Mouse (Mus musculus): ENCODE results near the gene Ccdc62. TPM values are rescaled to one million over a fixed set of nuclear protein-coding genes. Genes with fewer than 3 reads are reported as not detected.

Ccdc62 gene
- total RNA-seq, 2 experiments from 2014 or later: 1.1 to 1.8 TPM

DNA sequence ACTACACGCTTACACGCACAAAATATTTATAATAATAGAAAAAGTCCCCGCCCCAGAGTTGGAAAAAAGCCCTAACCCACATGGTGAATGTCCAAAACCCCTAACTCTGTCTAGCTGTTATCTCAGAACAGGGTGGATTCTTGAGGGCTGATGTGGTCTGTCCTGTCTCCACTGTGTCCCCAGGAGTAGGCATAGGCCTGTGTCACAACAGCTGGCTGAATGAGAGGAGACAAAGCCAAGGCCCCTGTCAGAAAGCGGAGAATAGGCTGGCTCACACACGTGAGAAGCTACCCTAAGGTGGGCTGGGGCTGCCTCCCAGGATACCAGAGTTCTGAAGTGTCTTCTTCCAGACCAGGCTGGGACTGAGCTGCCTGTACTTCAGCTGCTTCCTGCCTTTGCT is 47.7 kb downstream of the Ccdc62 start:
- ATAC-seq (replicated peaks; ENCODE audit: poor library complexity): 0 out of 2 replicates have a peak, but pooled peaks have one; percentile 10

DNA sequence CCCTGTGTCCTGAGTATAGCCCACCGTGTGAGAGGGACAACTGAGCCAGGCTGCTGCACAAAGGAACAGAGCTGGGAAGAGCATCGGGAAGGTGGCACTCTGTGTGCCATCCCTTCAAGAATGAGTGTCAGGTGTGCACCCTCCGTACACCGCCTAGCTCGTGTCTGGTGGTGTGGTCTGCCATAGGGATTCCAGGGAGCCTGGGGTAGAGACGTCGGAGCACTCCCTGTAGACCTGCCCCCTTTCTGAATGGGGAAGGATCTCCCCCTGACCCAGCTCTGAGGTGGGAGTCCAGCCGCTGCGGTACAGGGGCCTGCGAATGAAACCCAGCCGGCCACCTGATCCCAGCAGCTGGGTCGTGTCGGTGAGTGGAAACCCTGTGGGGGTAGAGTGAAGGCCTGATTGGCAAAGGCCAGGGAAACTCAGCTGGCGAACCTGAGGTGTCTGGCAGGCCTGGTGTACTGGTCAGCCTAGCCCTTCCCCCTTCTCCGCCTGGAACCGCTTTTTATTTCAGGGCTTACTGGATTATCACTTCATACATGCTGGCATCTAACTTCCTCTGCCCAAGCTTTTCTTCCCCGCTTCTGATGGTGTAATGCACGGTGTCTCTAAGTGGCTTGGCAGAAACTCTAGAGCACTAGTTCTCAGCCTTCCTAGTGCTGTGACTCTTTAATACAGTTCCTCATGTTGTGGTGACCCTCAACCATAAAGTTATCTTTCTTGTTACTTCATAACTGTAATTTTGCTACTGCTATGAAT is 48.9 kb downstream of the Ccdc62 start:
- peak; percentile 45 for ATAC-seq (replicated peaks; ENCODE audit: poor library complexity)

DNA sequence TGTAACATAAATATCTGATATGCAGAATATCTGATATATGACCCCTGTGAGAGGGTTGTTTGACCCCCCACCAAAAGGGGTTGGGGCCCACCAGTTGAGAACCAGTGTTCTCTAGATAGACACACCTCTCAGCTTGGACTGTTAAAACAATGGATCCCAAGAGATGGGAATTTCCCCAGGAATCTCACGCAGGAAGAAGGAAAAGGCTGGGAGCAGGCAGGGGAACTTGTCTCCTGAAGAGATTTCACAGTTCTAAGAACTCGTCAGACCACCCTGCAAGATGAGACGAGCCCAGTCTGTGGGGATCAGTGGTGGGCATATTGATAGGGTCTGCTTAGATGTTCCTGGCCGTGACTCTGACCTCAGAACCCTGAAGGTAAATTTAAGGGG is 49.5 kb downstream of the Ccdc62 start:
- ATAC-seq (replicated peaks; ENCODE audit: poor library complexity): no peak

DNA sequence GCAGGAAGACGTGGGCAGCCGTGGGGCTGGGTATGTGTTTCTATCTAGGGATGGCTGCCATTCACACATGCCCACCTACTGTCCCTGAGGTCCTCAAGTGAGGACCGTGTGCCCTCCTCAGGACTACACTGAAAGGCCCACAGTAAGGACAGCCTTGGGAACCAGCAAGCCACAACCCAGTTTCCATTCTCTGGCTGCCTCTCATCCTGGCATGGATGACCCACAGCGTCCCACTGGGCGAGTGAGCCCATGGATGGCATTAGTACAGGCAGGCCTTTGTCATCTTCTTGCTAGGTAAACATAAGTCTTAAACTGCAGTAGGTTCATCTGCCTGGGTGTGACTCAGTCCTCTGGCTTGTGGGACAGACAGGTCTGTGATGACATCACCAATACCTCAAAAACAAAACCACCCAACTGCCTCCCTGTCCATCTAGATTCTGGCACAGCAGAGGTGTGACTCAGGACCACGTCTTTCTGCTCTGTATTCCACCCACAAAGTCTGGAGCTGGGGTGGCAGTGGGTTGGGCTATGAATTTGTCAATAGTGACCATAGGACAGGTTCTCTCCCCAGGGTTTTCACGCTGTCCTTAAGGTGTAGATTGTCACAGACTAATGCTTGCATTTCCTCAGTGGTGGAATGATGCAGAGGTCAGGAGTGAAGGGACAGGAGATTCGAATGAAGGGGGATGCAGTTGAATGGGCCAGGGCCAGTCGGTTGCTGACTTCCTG is 50.2 kb downstream of the Ccdc62 start:
- no peak for ATAC-seq (replicated peaks; ENCODE audit: poor library complexity)

DNA sequence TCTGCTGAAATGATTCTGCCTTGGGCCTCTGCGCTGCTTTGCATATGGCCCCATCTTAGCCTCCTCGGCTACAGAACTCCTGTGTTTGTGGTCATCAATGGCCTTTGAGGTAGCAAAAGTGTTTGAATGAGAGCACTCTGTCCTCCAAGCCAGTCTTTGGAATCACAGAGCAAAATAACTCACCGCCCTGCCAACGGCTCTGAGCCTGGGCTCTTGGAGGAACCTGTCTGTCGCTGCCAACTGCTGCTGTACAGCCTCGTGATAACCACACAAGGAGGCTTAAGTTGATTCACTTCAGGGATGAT is 50.7 kb downstream of the Ccdc62 start:
- no peak for ATAC-seq (replicated peaks; ENCODE audit: poor library complexity)

DNA sequence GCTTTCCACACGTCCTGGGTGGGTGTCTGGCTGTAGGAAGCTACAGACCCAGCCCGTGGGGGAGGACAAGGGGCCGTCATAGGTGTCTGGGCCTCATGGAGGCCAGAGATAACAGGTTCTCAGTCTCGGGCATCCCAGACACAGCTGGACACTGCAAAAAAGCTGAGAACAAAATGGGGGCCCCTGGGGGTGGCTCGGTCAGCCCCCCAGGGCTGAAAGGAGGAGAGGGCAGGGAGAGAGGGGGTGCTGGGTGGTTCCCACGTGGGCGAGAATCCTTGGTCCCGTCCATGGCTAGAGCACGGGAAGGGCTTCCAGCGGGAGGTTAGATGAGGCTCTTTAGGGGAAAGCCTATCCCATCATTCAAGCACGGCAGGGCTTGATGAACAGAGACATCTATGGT is 52.4 kb downstream of the Ccdc62 start:
- no peak for ATAC-seq (replicated peaks; ENCODE audit: poor library complexity)

DNA sequence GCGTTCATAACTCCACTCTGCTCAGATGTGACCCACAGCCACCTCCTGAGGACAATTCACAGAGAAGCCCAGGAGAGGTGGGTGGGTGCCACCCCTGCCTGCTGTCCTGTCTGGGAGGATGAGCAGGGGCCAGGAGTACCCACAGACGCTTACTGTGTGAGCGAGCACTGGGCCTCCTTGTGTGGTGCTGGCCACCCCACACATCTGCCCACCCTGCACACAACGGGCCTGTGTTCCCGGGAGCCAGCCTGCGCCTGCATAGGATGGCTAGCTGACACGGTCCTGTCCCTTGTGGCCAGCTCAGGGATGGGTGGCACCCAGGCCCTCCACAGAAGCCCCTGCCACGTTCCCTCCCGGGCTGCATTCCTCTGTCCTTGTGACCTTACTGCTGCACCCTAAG is 55.0 kb downstream of the Ccdc62 start:
- ATAC-seq (replicated peaks; ENCODE audit: poor library complexity): no peak

DNA sequence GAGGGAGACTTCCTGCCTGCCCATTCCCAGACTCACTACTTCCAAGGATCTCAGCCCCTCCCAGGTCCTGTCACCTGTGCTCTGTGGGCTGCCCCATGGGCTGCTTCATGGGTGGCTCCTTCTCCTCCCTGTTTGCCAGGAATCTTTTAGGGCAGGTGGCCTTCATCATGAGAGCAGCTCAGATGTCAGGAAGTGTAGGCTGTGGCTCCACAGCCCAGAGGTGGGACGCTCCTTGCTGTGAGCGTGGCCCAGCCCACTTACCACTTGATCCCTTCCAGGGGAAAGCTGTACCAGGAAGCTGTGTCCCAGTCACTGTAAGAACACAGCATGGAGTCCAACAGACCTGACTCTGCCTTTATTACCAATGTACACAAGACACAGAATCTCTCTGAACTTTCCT is 56.4 kb downstream of the Ccdc62 start:
- no peak for ATAC-seq (replicated peaks; ENCODE audit: poor library complexity)

DNA sequence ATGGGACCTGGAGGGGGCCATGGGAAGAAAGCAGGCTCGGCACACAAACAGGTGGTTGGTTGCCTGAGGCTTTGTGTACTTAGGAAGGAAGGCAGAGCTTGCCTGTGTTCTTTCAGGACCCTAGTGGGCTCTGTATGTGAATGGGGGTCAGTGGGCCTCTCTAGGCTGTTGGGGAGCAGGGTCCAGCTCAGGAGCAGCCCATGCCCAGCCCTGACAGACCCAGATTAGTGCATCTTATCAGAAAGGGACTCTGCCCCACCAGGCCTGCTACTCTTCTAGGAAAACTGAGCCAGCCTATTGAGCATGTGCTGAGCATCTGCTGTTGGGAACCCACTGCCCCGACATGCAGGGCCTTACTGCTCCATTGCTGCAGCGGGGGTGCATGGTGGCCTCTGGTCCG is 57.0 kb downstream of the Ccdc62 start:
- no peak for ATAC-seq (replicated peaks; ENCODE audit: poor library complexity)

DNA sequence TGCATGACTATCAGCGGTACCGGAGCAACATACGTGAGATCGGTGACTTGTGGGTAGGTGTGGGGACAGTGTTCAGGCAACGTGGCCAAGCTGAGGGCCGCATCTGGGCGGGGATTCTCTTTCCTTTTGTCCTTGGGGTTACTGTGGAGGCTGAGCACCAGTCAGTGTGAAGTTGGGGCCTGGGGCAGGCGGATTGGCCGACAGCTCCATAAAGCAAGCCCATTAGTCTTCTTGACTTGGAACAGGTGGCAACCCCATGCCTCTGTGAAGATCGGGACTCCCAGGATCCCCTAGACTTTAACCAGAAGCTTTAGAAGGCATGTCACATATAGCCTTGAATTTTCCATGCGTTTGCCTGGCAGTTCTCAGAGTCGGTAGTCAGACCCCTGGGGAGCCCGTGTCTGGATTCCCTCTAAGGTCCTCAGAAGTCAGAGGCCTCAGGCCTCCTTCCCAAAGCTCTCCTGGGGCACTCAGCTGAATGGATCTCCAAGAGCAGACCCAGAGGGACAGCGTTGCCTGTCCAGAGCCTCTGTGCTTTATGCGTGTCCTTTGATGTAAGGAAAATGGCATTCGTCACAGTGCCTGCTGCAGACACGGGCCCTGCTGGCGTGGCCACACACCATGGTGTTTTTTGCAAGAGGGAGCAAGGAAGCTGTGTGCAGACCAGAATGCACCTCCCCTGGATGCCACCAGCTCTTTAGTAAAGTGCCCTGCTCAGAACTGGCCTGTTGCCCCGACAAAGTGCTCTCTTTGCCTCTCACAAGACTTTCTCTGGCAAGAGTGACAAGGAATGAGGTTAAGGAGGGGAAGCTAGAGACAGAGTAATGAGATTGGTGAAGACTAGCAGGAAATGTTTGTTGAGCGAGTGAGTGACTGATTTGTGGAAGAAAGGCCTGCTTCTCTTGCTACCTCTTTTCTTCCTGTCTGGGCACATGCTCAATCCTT is 59.7 kb downstream of the Ccdc62 start:
- no peak for ATAC-seq (replicated peaks; ENCODE audit: poor library complexity)

DNA sequence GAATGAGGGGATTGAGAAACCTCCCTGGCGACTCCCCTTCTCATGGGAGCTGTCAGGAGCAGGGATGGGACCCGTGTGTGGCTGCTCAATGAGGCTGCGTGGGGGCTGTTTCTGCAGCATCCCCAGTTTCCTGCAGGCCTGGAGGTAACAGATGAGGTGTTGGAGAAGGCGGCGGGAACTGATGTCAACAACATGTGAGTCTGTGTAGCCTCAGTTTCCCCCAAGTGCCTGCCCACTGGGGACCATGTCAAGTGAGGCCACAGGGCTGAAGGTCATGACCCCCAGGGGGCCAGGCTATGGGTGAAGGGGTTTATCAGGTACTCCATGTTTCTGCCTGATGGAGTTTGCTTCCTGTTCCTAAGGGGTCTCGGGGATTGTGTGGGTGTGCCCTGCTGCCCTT is 60.8 kb downstream of the Ccdc62 start:
- no peak for ATAC-seq (replicated peaks; ENCODE audit: poor library complexity)

DNA sequence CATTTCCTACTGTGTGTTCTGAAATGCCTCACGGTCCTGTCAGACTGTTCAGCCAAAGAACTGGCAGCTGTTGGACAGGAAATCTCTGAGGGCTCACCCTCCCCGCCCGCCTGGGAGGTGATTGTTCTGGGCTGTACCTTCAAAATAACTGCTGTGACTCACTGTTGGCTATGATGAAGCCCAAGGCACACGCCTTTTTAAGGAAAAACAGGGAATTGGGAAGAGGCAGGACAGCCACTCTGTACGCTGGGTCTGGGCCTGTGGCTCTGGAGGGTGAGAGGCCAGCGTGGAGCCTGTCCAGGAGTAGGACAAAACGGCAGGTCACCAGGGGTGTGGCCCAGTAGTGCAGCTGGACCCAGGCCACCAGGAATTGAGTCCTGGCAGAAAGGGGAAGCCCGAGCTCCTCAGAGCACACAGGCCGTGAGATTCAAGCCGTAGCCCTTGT is 61.7 kb downstream of the Ccdc62 start:
- peak; percentile 58 for ATAC-seq (replicated peaks; ENCODE audit: poor library complexity)

DNA sequence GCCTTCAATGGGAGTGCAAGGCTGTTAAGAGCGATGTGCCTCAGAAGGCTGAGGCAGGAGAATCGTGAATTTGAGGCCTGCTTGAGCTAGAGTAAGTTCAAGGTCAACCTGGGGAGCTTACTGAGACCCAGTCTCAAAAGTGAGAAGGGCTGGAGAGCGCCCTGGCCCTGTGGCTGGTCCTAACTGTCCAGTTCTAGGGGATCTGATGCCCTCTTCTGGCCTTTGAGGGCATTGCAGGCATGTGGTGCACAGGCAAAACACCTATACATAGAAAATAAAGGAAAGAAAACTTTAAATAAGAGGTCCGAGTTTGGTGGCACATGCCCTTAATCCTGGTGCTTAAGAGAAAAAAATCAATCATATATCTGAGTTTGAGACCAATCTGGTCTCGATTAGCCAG is 62.3 kb downstream of the Ccdc62 start:
- peak; percentile 77 for ATAC-seq (replicated peaks; ENCODE audit: poor library complexity)

DNA sequence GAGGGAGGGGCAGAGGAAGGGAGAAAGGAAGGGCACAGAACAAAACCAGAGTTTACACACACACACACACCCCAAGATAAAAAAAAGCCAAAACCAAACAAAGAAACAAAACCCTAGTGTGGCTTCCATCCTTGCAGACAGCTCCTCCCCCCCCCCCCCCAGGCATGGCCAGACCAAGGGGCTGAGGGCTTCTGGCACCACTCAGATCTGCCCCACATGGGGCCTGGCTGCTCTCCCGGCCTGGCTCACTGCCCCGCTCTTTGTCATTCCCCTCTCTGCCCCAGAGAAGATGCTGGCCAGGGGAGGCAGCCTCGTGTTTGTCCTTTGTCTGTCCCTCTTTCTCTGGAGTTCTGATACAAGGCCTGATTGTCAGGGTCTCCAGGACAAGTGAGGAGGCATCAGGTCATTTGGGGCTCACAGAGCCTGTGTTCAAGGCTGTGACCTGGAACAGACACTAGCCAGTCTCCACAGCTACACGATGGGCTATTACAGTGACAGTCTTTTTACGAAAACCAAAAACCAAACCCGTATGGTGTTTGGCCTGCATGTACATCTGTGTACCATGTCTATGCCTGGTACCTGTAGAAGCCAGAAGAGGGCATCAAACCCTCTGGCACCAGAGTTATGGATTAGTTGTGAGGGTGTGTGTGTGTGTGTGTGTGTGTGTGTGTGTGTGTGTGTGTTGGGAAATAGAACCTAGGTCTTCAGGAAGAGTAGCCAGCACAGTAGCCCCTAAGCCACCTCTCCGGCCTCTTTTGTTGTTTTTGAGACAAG is 63.0 kb downstream of the Ccdc62 start:
- ATAC-seq (replicated peaks; ENCODE audit: poor library complexity): no peak

DNA sequence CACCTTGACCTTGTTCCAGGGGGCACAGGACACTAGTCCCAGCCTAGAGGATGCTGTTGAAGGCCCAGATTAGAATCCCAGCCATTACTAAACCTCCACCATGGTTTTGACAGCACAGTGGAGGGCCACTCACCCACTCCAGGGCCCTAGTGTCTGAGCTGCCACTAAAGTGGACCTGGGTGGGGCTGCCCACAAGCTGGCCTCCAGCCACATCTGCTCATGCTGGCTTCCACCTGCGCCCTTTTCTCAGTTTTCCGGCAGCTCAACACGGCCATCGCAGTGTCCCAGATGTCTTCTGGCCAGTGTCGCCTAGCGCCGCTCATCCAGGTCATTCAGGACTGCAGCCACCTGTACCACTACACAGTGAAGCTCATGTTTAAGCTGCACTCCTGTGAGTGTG is 64.0 kb downstream of the Ccdc62 start:
- no peak for ATAC-seq (replicated peaks; ENCODE audit: poor library complexity)

DNA sequence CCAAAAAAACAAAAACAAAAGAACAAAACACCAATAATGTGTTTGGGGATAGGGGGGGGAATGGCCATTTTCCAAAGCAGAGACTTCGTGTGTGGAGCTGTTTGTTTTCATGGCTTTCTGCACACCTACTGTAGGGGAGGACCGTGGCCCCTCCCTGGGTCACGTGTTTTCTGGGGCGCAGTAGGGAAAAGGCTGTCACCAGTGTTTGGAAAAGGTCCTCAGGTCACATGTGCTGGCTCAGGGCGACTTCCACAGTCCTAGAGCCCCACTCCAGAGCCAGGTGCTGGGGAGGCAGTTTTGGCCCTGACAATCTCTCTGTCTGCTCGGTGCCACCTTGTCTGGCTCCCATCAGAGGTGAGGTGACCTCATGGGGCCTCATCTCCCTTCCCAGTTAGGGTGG is 64.9 kb downstream of the Ccdc62 start:
- ATAC-seq (replicated peaks; ENCODE audit: poor library complexity): no peak

DNA sequence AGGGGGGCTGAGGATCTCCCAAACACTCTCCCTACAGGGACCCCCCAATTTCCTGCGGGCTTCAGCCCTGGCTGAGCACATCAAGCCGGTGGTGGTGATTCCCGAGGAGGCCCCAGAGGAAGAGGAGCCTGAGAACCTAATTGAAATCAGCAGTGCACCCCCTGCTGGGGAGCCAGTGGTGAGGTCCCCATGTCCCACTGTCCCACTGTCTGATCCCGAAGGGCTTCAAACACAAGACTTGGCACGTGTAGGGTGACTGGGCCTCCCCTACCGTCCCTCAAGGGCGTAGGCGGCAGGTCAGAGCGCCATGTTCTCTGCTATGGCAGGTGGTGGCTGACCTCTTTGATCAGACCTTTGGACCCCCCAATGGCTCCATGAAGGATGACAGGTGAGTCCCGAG is 65.7 kb downstream of the Ccdc62 start:
- no peak for ATAC-seq (replicated peaks; ENCODE audit: poor library complexity)

DNA sequence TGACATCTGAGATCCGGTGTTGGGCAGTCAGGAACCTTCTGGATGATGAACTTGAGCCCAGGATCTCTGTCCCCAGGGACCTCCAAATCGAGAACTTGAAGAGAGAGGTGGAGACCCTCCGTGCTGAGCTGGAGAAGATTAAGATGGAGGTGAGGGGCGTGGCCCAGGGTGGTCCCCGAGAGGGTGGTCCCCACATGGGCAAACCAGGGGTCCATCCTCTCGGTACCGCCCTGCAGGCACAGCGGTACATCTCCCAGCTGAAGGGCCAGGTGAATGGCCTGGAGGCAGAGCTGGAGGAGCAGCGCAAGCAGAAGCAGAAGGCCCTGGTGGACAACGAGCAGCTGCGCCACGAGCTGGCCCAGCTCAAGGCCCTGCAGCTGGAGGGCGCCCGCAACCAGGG is 66.2 kb downstream of the Ccdc62 start:
- ATAC-seq (replicated peaks; ENCODE audit: poor library complexity): no peak

DNA sequence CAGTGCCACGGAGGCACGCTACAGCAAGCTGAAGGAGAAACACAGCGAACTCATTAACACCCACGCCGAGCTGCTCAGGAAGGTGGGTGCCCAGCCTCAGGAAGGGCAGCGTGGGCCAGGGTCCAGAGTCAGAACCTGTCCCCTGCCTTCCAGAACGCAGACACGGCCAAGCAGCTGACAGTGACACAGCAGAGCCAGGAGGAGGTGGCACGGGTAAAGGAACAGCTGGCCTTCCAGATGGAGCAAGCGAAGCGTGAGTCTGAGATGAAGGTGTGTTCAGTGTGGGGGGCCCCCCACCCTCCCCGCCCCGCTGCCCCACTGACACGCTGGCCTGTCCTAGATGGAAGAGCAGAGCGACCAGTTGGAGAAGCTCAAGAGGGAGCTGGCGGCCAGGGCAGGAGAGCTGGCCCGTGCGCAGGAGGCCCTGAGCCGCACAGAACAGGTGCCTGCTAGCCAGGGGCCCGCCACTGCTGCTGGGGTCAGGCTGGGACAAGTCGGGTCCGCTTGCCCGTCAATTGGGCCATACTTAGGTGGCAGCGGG is 66.8 kb downstream of the Ccdc62 start:
- ATAC-seq (replicated peaks; ENCODE audit: poor library complexity): no peak

DNA sequence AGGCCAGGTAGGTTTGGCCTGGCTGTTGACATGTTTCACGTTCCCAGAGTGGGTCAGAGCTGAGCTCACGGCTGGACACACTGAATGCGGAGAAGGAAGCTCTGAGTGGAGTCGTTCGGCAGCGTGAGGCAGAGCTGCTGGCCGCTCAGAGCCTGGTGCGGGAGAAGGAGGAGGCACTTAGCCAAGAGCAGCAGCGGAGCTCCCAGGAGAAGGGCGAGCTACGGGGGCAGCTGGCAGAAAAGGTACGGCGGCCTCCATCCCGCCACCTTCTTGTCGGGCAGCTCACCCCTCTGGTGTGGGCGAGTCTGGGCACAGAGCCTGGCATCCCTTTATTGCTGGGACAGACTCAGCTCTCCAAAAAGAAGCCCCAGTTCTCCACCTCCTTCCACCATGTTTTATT is 67.3 kb downstream of the Ccdc62 start:
- no peak for ATAC-seq (replicated peaks; ENCODE audit: poor library complexity)

DNA sequence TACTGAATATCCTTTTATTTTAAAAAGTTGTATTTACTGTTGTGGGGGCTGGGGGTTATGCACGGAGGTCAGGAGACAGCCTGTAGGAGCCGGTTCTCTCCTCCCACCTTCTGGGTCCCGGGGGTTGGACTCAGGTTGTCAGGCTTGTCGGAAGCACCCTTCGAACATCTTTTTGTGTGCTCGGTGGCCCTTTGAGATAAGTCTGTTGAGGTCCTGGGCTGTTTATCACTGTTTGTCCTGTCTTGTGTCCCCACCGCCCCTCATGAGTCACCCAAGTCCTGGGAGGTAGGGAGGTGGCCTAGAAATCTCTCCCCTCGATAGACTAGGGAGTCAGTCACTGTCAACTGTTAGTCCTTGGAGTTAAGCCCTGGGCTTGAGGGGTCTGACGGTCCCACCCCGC is 67.9 kb downstream of the Ccdc62 start:
- ATAC-seq (replicated peaks; ENCODE audit: poor library complexity): no peak
